Mouse (Mus musculus) bone marrow, adult 2 months (tissue): Measurements from ENCODE around the gene Ryr3.

Experiments used
- CTCF ChIP-seq: fragments of 200-500 bp; IDR thresholded peaks from 2 replicates; pipeline ENCODE4 v1.5.1; 2011; ENCODE audit warnings: low read length, control low read depth; ENCODE audit not compliant: control insufficient read depth, insufficient read depth
- POLR2A ChIP-seq: fragments of 200-500 bp; IDR thresholded peaks from 2 replicates; pipeline ENCODE4 v1.6.1; 2011; ENCODE audit warnings: low read depth, mild to moderate bottlenecking, control low read depth, low read length, borderline replicate concordance; ENCODE audit not compliant: control insufficient read depth

DNA sequence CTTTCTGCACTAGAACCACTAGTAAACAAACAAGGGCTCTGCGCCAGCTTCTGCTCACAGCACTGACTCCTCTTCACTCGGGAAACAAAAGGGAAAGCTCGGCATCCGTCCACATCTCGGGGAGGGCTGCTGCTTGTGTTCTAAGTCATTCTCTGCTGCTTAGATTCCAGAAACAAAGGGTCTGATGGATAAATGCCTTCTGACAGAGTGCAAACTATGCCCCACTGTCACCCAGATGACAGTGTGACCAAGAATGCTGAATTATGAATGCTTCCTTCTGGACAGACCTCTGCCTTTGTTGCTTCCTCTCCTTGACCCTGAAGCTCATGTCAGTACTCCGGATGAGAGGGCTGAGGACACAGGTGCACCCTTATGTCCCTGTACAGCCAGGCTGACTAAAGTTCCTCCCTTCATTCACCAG, 625.4 kb downstream of the Ryr3 start:
- no peak for TF ChIP-seq CTCF
- TF ChIP-seq POLR2A = no peak
